Mouse (Mus musculus) ES-Bruce4 (cell line): ENCODE measurements around the gene Cd34. TPM values are rescaled to one million over a fixed set of nuclear protein-coding genes. Genes with fewer than 3 reads are reported as not detected.

Source experiments
- H3K27ac ChIP-seq: 2 replicates; pipeline ENCODE4 v1.5.1; 2012; ENCODE audit warnings: low read length, inconsistent platforms; ENCODE audit not compliant: insufficient read depth
- H3K27me3 ChIP-seq: 2 replicates; pipeline ENCODE4 v1.6.1; 2012; ENCODE audit warnings: mild to moderate bottlenecking, low read length, inconsistent platforms; ENCODE audit not compliant: control insufficient read depth, poor library complexity, insufficient read depth, severe bottlenecking
- H3K36me3 ChIP-seq: 2 replicates; pipeline ENCODE4 v1.6.1; 2012; ENCODE audit warnings: inconsistent platforms, mild to moderate bottlenecking, low read length, moderate library complexity; ENCODE audit not compliant: control insufficient read depth, poor library complexity, insufficient read depth, severe bottlenecking
- H3K4me1 ChIP-seq: one replicate; pipeline ENCODE4 v1.8.1; 2011; ENCODE audit warnings: low read length; ENCODE audit not compliant: control insufficient read depth, insufficient read depth
- H3K4me3 ChIP-seq: 2 replicates; pipeline ENCODE4 v1.5.1; 2011; ENCODE audit warnings: low read depth, mild to moderate bottlenecking, low read length
- H3K9ac ChIP-seq: 2 replicates; pipeline ENCODE4 v1.6.1; 2012; ENCODE audit warnings: low read depth, mild to moderate bottlenecking, inconsistent platforms; ENCODE audit not compliant: poor library complexity, severe bottlenecking
- H3K9me3 ChIP-seq: replicated peaks from 2 replicates; pipeline ENCODE4 v1.6.1; 2012; ENCODE audit warnings: mild to moderate bottlenecking, low read length, inconsistent platforms; ENCODE audit not compliant: control insufficient read depth, poor library complexity, insufficient read depth, severe bottlenecking
- CTCF ChIP-seq: IDR thresholded peaks from one replicate; pipeline ENCODE4 v1.8.1; 2011; ENCODE audit warnings: low read depth, low read length
- EP300 ChIP-seq: IDR thresholded peaks from 2 replicates; pipeline ENCODE4 v1.6.1; 2011; ENCODE audit warnings: low read depth, low read length; ENCODE audit not compliant: insufficient read depth
- POLR2A ChIP-seq: IDR thresholded peaks from one replicate; pipeline ENCODE4 v1.8.1; 2011; ENCODE audit warnings: low read length; ENCODE audit not compliant: insufficient read depth
- polyA plus RNA-seq: library from polyadenylated mRNA; stranded (reverse); fragments of >200 nt; gene quantifications from 2 replicates; pipeline ENCODE4 v1.2.4, GENCODE M21; 2011; ENCODE audit warnings: low read depth; ENCODE audit not compliant: missing spikeins, insufficient read depth, insufficient read length

The Cd34 gene
- polyA plus RNA-seq, 1 experiment = 0.52 TPM

DNA sequence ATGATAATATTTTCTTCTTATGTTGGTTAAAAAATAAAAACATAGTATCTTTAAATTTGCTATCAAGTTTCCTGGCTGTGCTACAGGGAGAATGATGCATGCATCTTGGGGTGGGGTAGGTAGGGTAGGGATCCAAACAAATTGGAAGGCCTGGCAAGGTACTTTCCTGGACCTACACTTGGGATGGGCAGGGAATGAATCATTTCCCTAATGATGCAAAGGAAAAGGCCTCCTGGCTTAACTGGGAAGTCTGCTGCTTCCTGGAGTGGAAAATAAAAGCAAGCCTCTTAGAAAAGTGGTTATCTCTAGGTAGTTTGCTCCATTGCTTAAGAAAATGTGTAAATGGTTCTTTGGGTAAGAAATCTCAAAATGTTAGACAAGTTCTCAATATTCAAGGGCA is 2.9 kb downstream of the Cd34 start:
- H3K27me3 ChIP-seq = 0 out of 2 replicates have a peak, but pooled peaks cover 4% of the 10 kb centered on the region
- no peaks in the 10 kb centered on the region for H3K9me3 ChIP-seq
- no peak overlapping the region for H3K27ac ChIP-seq
- TF ChIP-seq POLR2A (no peak), EP300 (no peak), CTCF (no peak)
- no peaks in the 10 kb centered on the region for H3K36me3 ChIP-seq
- H3K9ac ChIP-seq = no peak overlapping the region
- H3K4me3 ChIP-seq = no peak overlapping the region
- H3K4me1 ChIP-seq = no peaks in the 10 kb centered on the region

DNA sequence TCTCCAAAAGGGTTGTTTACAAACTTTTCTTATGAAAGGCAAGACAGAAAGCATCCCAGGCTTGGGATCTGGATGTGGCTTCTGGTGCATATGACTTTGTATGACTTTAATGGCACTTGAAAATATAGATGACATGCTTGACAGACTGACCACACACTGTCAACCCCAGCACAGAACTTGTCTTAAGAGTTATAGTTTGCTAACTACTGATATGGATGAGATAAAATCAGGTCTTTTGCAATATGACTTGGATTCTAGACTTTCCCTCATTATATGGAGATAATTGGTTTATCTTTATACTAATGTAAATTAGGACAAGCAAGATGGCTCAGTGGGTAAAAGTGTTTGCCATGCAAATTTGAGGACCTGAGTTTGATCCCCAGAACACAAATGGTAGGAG is 4.3 kb downstream of the Cd34 start:
- no peak overlapping the region for H3K4me3 ChIP-seq
- 0 out of 2 replicates have a peak, but pooled peaks cover 4% of the 10 kb centered on the region for H3K27me3 ChIP-seq
- no peak overlapping the region for H3K9ac ChIP-seq
- no peak for TF ChIP-seq POLR2A
- TF ChIP-seq CTCF = no peak
- no peak for TF ChIP-seq EP300
- no peaks in the 10 kb centered on the region for H3K4me1 ChIP-seq
- H3K36me3 ChIP-seq = no peaks in the 10 kb centered on the region
- no peaks in the 10 kb centered on the region for H3K9me3 ChIP-seq
- no peak overlapping the region for H3K27ac ChIP-seq

DNA sequence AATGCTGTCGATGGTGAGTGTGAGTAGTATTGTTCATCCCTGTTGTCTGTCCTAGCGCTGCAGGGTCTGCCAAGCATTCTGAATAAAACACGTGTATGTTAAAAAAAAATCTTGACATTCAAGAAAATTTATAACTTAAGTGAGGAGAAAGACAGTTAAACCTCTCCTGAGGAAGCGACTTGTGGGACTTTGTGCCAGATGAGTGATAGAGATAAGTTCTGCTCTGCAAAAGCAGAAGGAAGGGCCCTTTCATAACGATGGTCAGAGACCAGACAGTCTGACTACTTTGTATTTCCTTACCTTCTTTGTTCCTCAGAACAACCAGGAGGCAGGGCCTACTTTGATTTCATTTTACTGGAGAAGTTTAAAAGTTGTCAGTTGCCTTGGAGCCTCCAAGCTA is 4.9 kb downstream of the Cd34 start:
- Histone ChIP-seq H3K9ac (no peak overlapping the region), H3K4me1 (no peaks in the 10 kb centered on the region), H3K36me3 (no peaks in the 10 kb centered on the region), H3K27ac (no peak overlapping the region), H3K4me3 (no peak overlapping the region), H3K27me3 (0 out of 2 replicates have a peak, but pooled peaks cover 4% of the 10 kb centered on the region), H3K9me3 (no peaks in the 10 kb centered on the region)
- TF ChIP-seq CTCF (no peak), POLR2A (no peak), EP300 (no peak)

- TF ChIP-seq POLR2A (no peak), CTCF (no peak), EP300 (no peak)
- H3K27me3 ChIP-seq = 0 out of 2 replicates have a peak, but pooled peaks cover 1% of the 10 kb centered on the region
- no peak overlapping the region for H3K9ac ChIP-seq
- H3K4me1 ChIP-seq = no peaks in the 10 kb centered on the region
- H3K27ac ChIP-seq = no peak overlapping the region
- no peaks in the 10 kb centered on the region for H3K36me3 ChIP-seq
- no peaks in the 10 kb centered on the region for H3K9me3 ChIP-seq
- H3K4me3 ChIP-seq = no peak overlapping the region
Observed at GRCm38 (mm10) chr1:194945382-194945781, 6.8 kb downstream of the Cd34 start.

DNA sequence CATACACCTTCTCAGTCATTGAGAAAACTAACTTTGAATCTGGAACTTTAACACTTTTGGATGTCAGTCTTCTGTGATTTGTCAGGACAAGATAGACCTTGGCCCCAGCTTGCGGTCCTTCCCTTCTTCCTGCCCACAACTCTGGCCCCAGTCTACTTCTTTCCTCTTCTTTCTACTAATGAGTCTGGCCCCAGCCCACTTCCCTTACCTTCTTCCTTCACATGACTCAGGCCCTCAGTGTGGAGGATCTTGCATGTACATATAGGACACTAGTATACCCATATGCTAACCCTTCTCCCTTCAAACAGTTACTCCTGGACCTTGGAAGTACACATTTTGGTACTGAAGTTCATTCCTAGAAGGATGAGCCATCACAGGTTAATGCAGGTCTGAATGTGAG is 7.8 kb downstream of the Cd34 start:
- no peak overlapping the region for H3K4me3 ChIP-seq
- H3K27ac ChIP-seq = no peak overlapping the region
- H3K9ac ChIP-seq = no peak overlapping the region
- no peaks in the 10 kb centered on the region for H3K9me3 ChIP-seq
- H3K4me1 ChIP-seq = no peaks in the 10 kb centered on the region
- no peak for TF ChIP-seq EP300
- TF ChIP-seq CTCF = no peak
- TF ChIP-seq POLR2A = no peak
- 0 out of 2 replicates have a peak, but pooled peaks cover 1% of the 10 kb centered on the region for H3K27me3 ChIP-seq
- H3K36me3 ChIP-seq = no peaks in the 10 kb centered on the region

GRCm38 (mm10) chr1:194950913-194951312 is 12.3 kb downstream of the Cd34 start:
- H3K27ac ChIP-seq = no peak overlapping the region
- no peak overlapping the region for H3K4me3 ChIP-seq
- no peaks in the 10 kb centered on the region for H3K9me3 ChIP-seq
- TF ChIP-seq CTCF (no peak), POLR2A (no peak), EP300 (no peak)
- no peaks in the 10 kb centered on the region for H3K36me3 ChIP-seq
- H3K4me1 ChIP-seq = no peaks in the 10 kb centered on the region
- no peaks in the 10 kb centered on the region for H3K27me3 ChIP-seq
- no peak overlapping the region for H3K9ac ChIP-seq
